10 mouse cellular contexts compared by ENCODE assay signal in genomic region chr11:117306311-117307088, GRCm38 (mm10).
DNase-seq lines count a peak whose midpoint lies in the region; ATAC-seq and TF ChIP-seq lines count a peak whose summit lies in the region.
"Had no signal": no experiment of that assay in that cellular context is flagged by ENCODE, and none has a peak within 500 bp of the region (broad histone marks: within the 10 kb centered on the region; RNA-seq: fewer than 3 reads in every experiment).

No protein-coding gene starts in this region.

- ATAC-seq in intestine, embryonic 16.5 days = no peak
- ATAC-seq in intestine, postnatal 0 days = no peak
- no peak for ATAC-seq in liver, embryonic 15.5 days (ENCODE audit: insufficient read depth)
- ATAC-seq in hindbrain, embryonic 12.5 days (ENCODE audit: low FRiP score) = no peak
- ATAC-seq: forebrain, embryonic 13.5 days had no signal

- no peaks in the 10 kb centered on the region for H3K36me3 ChIP-seq in intestine, embryonic 16.5 days (ENCODE audit: control insufficient read depth, insufficient read depth, low read length)
- peaks cover 6% of the 10 kb centered on the region; the same call in 1 of the 2 replicates for H3K36me3 ChIP-seq in intestine, postnatal 0 days (ENCODE audit: control insufficient read depth, insufficient read depth)
- H3K36me3 ChIP-seq in embryonic facial prominence, embryonic 10.5 days (replicated peaks) = peaks cover 52% of the 10 kb centered on the region
- no peaks in the 10 kb centered on the region for H3K36me3 ChIP-seq in liver, embryonic 15.5 days (replicated peaks)
- no peaks in the 10 kb centered on the region for H3K36me3 ChIP-seq in hindbrain, embryonic 12.5 days

- 64% methylated on average over 14 of the region's 14 CpGs for WGBS in intestine, embryonic 16.5 days
- 59% methylated on average over 14 of the region's 14 CpGs for WGBS in intestine, postnatal 0 days
- 61% methylated on average over 14 of the region's 14 CpGs for WGBS in embryonic facial prominence, embryonic 10.5 days
- 34% methylated on average over 14 of the region's 14 CpGs for WGBS in liver, embryonic 15.5 days (ENCODE audit: insufficient replicate concordance)
- WGBS in hindbrain, embryonic 12.5 days = 71% methylated on average over 14 of the region's 14 CpGs

- H3K27ac ChIP-seq in intestine, embryonic 16.5 days (ENCODE audit: low read length) = peak overlapping the region; percentile 47
- H3K27ac ChIP-seq in intestine, postnatal 0 days (ENCODE audit: low read depth, low read length) = no peak overlapping the region; the same call in 1 of the 2 replicates
- peak overlapping the region; percentile 59; the same call in 1 of the 2 replicates for H3K27ac ChIP-seq in embryonic facial prominence, embryonic 10.5 days (replicated peaks)
- peak overlapping the region; percentile 38; the same call in 1 of the 2 replicates for H3K27ac ChIP-seq in liver, embryonic 15.5 days (replicated peaks)
- no peak overlapping the region for H3K27ac ChIP-seq in hindbrain, embryonic 12.5 days
- H3K27ac ChIP-seq: forebrain, embryonic 13.5 days had no signal

- peak; percentile 73 for DNase-seq in CD4-positive, CD25-positive, alpha-beta regulatory T cell, adult 2 months (ENCODE audit: low read depth, low spot score)
- DNase-seq in embryonic facial prominence, embryonic 10.5 days (ENCODE audit: low spot score) = no peak
- no peak for DNase-seq in B cell, adult 2 months
- DNase-seq in cerebellum, postnatal 25 days = no peak

- no peak overlapping the region for H3K4me2 ChIP-seq in intestine, embryonic 16.5 days (ENCODE audit: low read depth, low read length)
- H3K4me2 ChIP-seq in intestine, postnatal 0 days (replicated peaks; ENCODE audit: low read depth) = no peak overlapping the region
- no peak overlapping the region for H3K4me2 ChIP-seq in liver, embryonic 15.5 days
- H3K4me2 ChIP-seq in hindbrain, embryonic 12.5 days (replicated peaks) = no peak overlapping the region
- H3K4me2 ChIP-seq: forebrain, embryonic 13.5 days had no signal

- H3K4me1 ChIP-seq in intestine, embryonic 16.5 days (ENCODE audit: control insufficient read depth, insufficient read depth, low read length) = peaks cover 53% of the 10 kb centered on the region
- peaks cover 27% of the 10 kb centered on the region for H3K4me1 ChIP-seq in intestine, postnatal 0 days (replicated peaks; ENCODE audit: control insufficient read depth, insufficient read depth, low read length)
- H3K4me1 ChIP-seq in embryonic facial prominence, embryonic 10.5 days = peaks cover 82% of the 10 kb centered on the region
- H3K4me1 ChIP-seq in liver, embryonic 15.5 days (replicated peaks) = peaks cover 46% of the 10 kb centered on the region
- peaks cover 49% of the 10 kb centered on the region for H3K4me1 ChIP-seq in hindbrain, embryonic 12.5 days

- H3K4me3 ChIP-seq in intestine, embryonic 16.5 days (ENCODE audit: low read length) = no peak overlapping the region
- no peak overlapping the region for H3K4me3 ChIP-seq in intestine, postnatal 0 days (ENCODE audit: low read depth, low read length)
- H3K4me3 ChIP-seq in embryonic facial prominence, embryonic 10.5 days = no peak overlapping the region
- no peak overlapping the region for H3K4me3 ChIP-seq in liver, embryonic 15.5 days (replicated peaks)
- no peak overlapping the region for H3K4me3 ChIP-seq in hindbrain, embryonic 12.5 days
- H3K4me3 ChIP-seq: forebrain, embryonic 13.5 days had no signal

- H3K27me3 ChIP-seq in intestine, embryonic 16.5 days (replicated peaks; ENCODE audit: control insufficient read depth, insufficient read depth, low read length) = no peaks in the 10 kb centered on the region
- no peaks in the 10 kb centered on the region for H3K27me3 ChIP-seq in intestine, postnatal 0 days (replicated peaks; ENCODE audit: control insufficient read depth, insufficient read depth, low read length)
- no peaks in the 10 kb centered on the region for H3K27me3 ChIP-seq in embryonic facial prominence, embryonic 10.5 days (replicated peaks; ENCODE audit: low read depth, poor library complexity, severe bottlenecking)
- H3K27me3 ChIP-seq in liver, embryonic 15.5 days = no peaks in the 10 kb centered on the region
- no peaks in the 10 kb centered on the region for H3K27me3 ChIP-seq in hindbrain, embryonic 12.5 days
- H3K27me3 ChIP-seq: forebrain, embryonic 13.5 days; Patski had no signal

- TF ChIP-seq CTCF in intestine, postnatal 0 days (IDR thresholded peaks at IDR 0.05; ENCODE audit: low read depth) = no peak

- no peaks in the 10 kb centered on the region for H3K9me3 ChIP-seq in intestine, embryonic 16.5 days (ENCODE audit: control insufficient read depth, low read length)
- H3K9me3 ChIP-seq in intestine, postnatal 0 days (ENCODE audit: control insufficient read depth) = no peaks in the 10 kb centered on the region
- no peaks in the 10 kb centered on the region for H3K9me3 ChIP-seq in embryonic facial prominence, embryonic 10.5 days
- no peaks in the 10 kb centered on the region for H3K9me3 ChIP-seq in liver, embryonic 15.5 days (replicated peaks)
- no peaks in the 10 kb centered on the region for H3K9me3 ChIP-seq in hindbrain, embryonic 12.5 days (replicated peaks)
- H3K9me3 ChIP-seq: forebrain, embryonic 13.5 days had no signal

- 0 out of 2 replicates have a peak overlapping the region, but pooled peaks have one; percentile 27 for H3K9ac ChIP-seq in intestine, embryonic 16.5 days (ENCODE audit: low read depth, low read length)
- H3K9ac ChIP-seq in intestine, postnatal 0 days (ENCODE audit: low read depth, low read length) = no peak overlapping the region
- H3K9ac ChIP-seq in liver, embryonic 15.5 days = no peak overlapping the region
- no peak overlapping the region for H3K9ac ChIP-seq in hindbrain, embryonic 12.5 days
- H3K9ac ChIP-seq: forebrain, embryonic 13.5 days had no signal

Comparison
In these comparisons a context has a peak if more than half of its experiments do, and no peak if none do; other contexts are left out.
1. H3K27ac ChIP-seq: peak in intestine, embryonic 16.5 days (single experiment), embryonic facial prominence, embryonic 10.5 days (single experiment) and liver, embryonic 15.5 days (single experiment); none in intestine, postnatal 0 days (single experiment) and hindbrain, embryonic 12.5 days (single experiment).